Mouse (Mus musculus): Measurements from ENCODE around the gene Hhat. TPM values are rescaled to one million over a fixed set of nuclear protein-coding genes. Genes with fewer than 3 reads are reported as not detected.

The Hhat gene
- polyA plus RNA-seq, 1 experiment from 2014 or later: 9.6 TPM

- ATAC-seq: no peak
- Histone ChIP-seq H3K27ac (ENCODE audit: low read length) (no peak overlapping the region), H3K27me3 (replicated peaks; ENCODE audit: control insufficient read depth, insufficient read depth, low read length) (no peaks in the 10 kb centered on the region), H3K9ac (ENCODE audit: low read depth, low read length) (no peak overlapping the region), H3K4me3 (ENCODE audit: low read length) (no peak overlapping the region), H3K9me3 (ENCODE audit: control insufficient read depth, low read length) (no peaks in the 10 kb centered on the region), H3K36me3 (ENCODE audit: control insufficient read depth, insufficient read depth, low read length) (no peaks in the 10 kb centered on the region), H3K4me2 (ENCODE audit: low read depth, low read length) (no peak overlapping the region), H3K4me1 (ENCODE audit: control insufficient read depth, insufficient read depth, low read length) (no peaks in the 10 kb centered on the region)
- WGBS: 81% methylated on average over 2 of the region's 2 CpGs
These were observed 123.7 kb downstream of the Hhat start for GRCm38 (mm10) chr1:192647361-192647760.

- WGBS: 87% methylated on average over 2 of the region's 2 CpGs
- Histone ChIP-seq H3K4me1 (ENCODE audit: control insufficient read depth, insufficient read depth, low read length) (0 out of 2 replicates have a peak, but pooled peaks cover 3% of the 10 kb centered on the region), H3K4me2 (ENCODE audit: low read depth, low read length) (no peak overlapping the region), H3K27ac (ENCODE audit: low read length) (no peak overlapping the region), H3K9ac (ENCODE audit: low read depth, low read length) (no peak overlapping the region), H3K27me3 (replicated peaks; ENCODE audit: control insufficient read depth, insufficient read depth, low read length) (no peaks in the 10 kb centered on the region), H3K9me3 (ENCODE audit: control insufficient read depth, low read length) (no peaks in the 10 kb centered on the region), H3K36me3 (ENCODE audit: control insufficient read depth, insufficient read depth, low read length) (no peaks in the 10 kb centered on the region), H3K4me3 (ENCODE audit: low read length) (no peak overlapping the region)
- ATAC-seq: no peak
These were observed 128.9 kb downstream of the Hhat start for GRCm38 (mm10) chr1:192642126-192642525.

- Histone ChIP-seq H3K36me3 (ENCODE audit: control insufficient read depth, insufficient read depth, low read length) (no peaks in the 10 kb centered on the region), H3K9me3 (ENCODE audit: control insufficient read depth, low read length) (no peaks in the 10 kb centered on the region), H3K4me3 (ENCODE audit: low read length) (no peak overlapping the region), H3K27me3 (replicated peaks; ENCODE audit: control insufficient read depth, insufficient read depth, low read length) (no peaks in the 10 kb centered on the region), H3K4me2 (ENCODE audit: low read depth, low read length) (no peak overlapping the region), H3K4me1 (ENCODE audit: control insufficient read depth, insufficient read depth, low read length) (0 out of 2 replicates have a peak, but pooled peaks cover 3% of the 10 kb centered on the region), H3K9ac (ENCODE audit: low read depth, low read length) (no peak overlapping the region), H3K27ac (ENCODE audit: low read length) (no peak overlapping the region)
- WGBS: 34% methylated on average over 3 of the region's 3 CpGs
- ATAC-seq: peak; percentile 62
These were observed 131.8 kb downstream of the Hhat start for GRCm38 (mm10) chr1:192639175-192639574.

GRCm38 (mm10) chr1:192621843-192622242 is 149.2 kb downstream of the Hhat start:
- WGBS: 82% methylated on average over 2 of the region's 2 CpGs
- no peak for ATAC-seq

GRCm38 (mm10) chr1:192613271-192613670 is 157.8 kb downstream of the Hhat start:
- peaks cover 7% of the 10 kb centered on the region; the same call in 1 of the 2 replicates for H3K4me1 ChIP-seq (ENCODE audit: control insufficient read depth, insufficient read depth, low read length)
- no peaks in the 10 kb centered on the region for H3K27me3 ChIP-seq (replicated peaks; ENCODE audit: control insufficient read depth, insufficient read depth, low read length)
- H3K36me3 ChIP-seq (ENCODE audit: control insufficient read depth, insufficient read depth, low read length): no peaks in the 10 kb centered on the region
- H3K4me2 ChIP-seq (ENCODE audit: low read depth, low read length): no peak overlapping the region
- H3K27ac ChIP-seq (ENCODE audit: low read length): no peak overlapping the region
- WGBS: 57% methylated on average over 6 of the region's 6 CpGs
- no peak overlapping the region for H3K4me3 ChIP-seq (ENCODE audit: low read length)
- H3K9ac ChIP-seq (ENCODE audit: low read depth, low read length): no peak overlapping the region
- ATAC-seq: no peak
- no peaks in the 10 kb centered on the region for H3K9me3 ChIP-seq (ENCODE audit: control insufficient read depth, low read length)

More at GRCm38 (mm10) chr1:192621843-192622242, 149.2 kb downstream of the Hhat start:
- Histone ChIP-seq H3K9ac (ENCODE audit: low read depth, low read length) (no peak overlapping the region), H3K9me3 (ENCODE audit: control insufficient read depth, low read length) (0 out of 2 replicates have a peak, but pooled peaks cover 5% of the 10 kb centered on the region), H3K27me3 (replicated peaks; ENCODE audit: control insufficient read depth, insufficient read depth, low read length) (no peaks in the 10 kb centered on the region), H3K4me3 (ENCODE audit: low read length) (no peak overlapping the region), H3K36me3 (ENCODE audit: control insufficient read depth, insufficient read depth, low read length) (no peaks in the 10 kb centered on the region), H3K4me2 (ENCODE audit: low read depth, low read length) (no peak overlapping the region), H3K4me1 (ENCODE audit: control insufficient read depth, insufficient read depth, low read length) (no peaks in the 10 kb centered on the region), H3K27ac (ENCODE audit: low read length) (no peak overlapping the region)

- ATAC-seq: peak; percentile 86
- Histone ChIP-seq H3K4me1 (ENCODE audit: control insufficient read depth, insufficient read depth, low read length) (peaks cover 7% of the 10 kb centered on the region; the same call in 1 of the 2 replicates), H3K9ac (ENCODE audit: low read depth, low read length) (no peak overlapping the region), H3K27me3 (replicated peaks; ENCODE audit: control insufficient read depth, insufficient read depth, low read length) (no peaks in the 10 kb centered on the region), H3K27ac (ENCODE audit: low read length) (peak overlapping the region; percentile 43), H3K36me3 (ENCODE audit: control insufficient read depth, insufficient read depth, low read length) (no peaks in the 10 kb centered on the region), H3K4me3 (ENCODE audit: low read length) (no peak overlapping the region), H3K9me3 (ENCODE audit: control insufficient read depth, low read length) (no peaks in the 10 kb centered on the region), H3K4me2 (ENCODE audit: low read depth, low read length) (no peak overlapping the region)
- 63% methylated on average over 11 of the region's 11 CpGs for WGBS
These were observed 158.9 kb downstream of the Hhat start for GRCm38 (mm10) chr1:192611996-192612739.

GRCm38 (mm10) chr1:192606876-192607275 is 164.1 kb downstream of the Hhat start:
- ATAC-seq: no peak
- WGBS: 78% methylated on average over 8 of the region's 8 CpGs
- H3K27ac ChIP-seq (ENCODE audit: low read length): no peak overlapping the region
- peaks cover 13% of the 10 kb centered on the region for H3K4me1 ChIP-seq (ENCODE audit: control insufficient read depth, insufficient read depth, low read length)
- no peaks in the 10 kb centered on the region for H3K27me3 ChIP-seq (replicated peaks; ENCODE audit: control insufficient read depth, insufficient read depth, low read length)
- no peak overlapping the region for H3K4me2 ChIP-seq (ENCODE audit: low read depth, low read length)
- no peak overlapping the region for H3K9ac ChIP-seq (ENCODE audit: low read depth, low read length)
- H3K9me3 ChIP-seq (ENCODE audit: control insufficient read depth, low read length): no peaks in the 10 kb centered on the region
- no peaks in the 10 kb centered on the region for H3K36me3 ChIP-seq (ENCODE audit: control insufficient read depth, insufficient read depth, low read length)
- H3K4me3 ChIP-seq (ENCODE audit: low read length): no peak overlapping the region

- Histone ChIP-seq H3K36me3 (ENCODE audit: control insufficient read depth, insufficient read depth, low read length) (no peaks in the 10 kb centered on the region), H3K9me3 (ENCODE audit: control insufficient read depth, low read length) (no peaks in the 10 kb centered on the region), H3K27me3 (replicated peaks; ENCODE audit: control insufficient read depth, insufficient read depth, low read length) (no peaks in the 10 kb centered on the region), H3K4me3 (ENCODE audit: low read length) (no peak overlapping the region), H3K4me1 (ENCODE audit: control insufficient read depth, insufficient read depth, low read length) (peaks cover 12% of the 10 kb centered on the region), H3K27ac (ENCODE audit: low read length) (no peak overlapping the region), H3K4me2 (ENCODE audit: low read depth, low read length) (no peak overlapping the region), H3K9ac (ENCODE audit: low read depth, low read length) (no peak overlapping the region)
- 52% methylated on average over 5 of the region's 5 CpGs for WGBS
- ATAC-seq: no peak
These were observed 166.6 kb downstream of the Hhat start for GRCm38 (mm10) chr1:192604413-192604812.

GRCm38 (mm10) chr1:192603556-192603955 is 167.5 kb downstream of the Hhat start:
- Histone ChIP-seq H3K4me3 (ENCODE audit: low read length) (no peak overlapping the region), H3K27ac (ENCODE audit: low read length) (no peak overlapping the region), H3K4me2 (ENCODE audit: low read depth, low read length) (no peak overlapping the region), H3K4me1 (ENCODE audit: control insufficient read depth, insufficient read depth, low read length) (peaks cover 12% of the 10 kb centered on the region), H3K9ac (ENCODE audit: low read depth, low read length) (no peak overlapping the region), H3K36me3 (ENCODE audit: control insufficient read depth, insufficient read depth, low read length) (no peaks in the 10 kb centered on the region), H3K27me3 (replicated peaks; ENCODE audit: control insufficient read depth, insufficient read depth, low read length) (no peaks in the 10 kb centered on the region), H3K9me3 (ENCODE audit: control insufficient read depth, low read length) (no peaks in the 10 kb centered on the region)
- no peak for ATAC-seq
- WGBS: 38% methylated on average over 7 of the region's 7 CpGs
